Comparison of ENCODE assay signal across 11 mouse cellular contexts in genomic region chr10:127016488-127016887, GRCm38 (mm10). TPM values are rescaled to one million over a fixed set of nuclear protein-coding genes. Genes with fewer than 3 reads are reported as not detected.
DNase-seq lines count a peak whose midpoint lies in the region; ATAC-seq and TF ChIP-seq lines count a peak whose summit lies in the region.
"Had no signal": no experiment of that assay in that cellular context is flagged by ENCODE, and none has a peak within 500 bp of the region (broad histone marks: within the 10 kb centered on the region; RNA-seq: fewer than 3 reads in every experiment).

No protein-coding gene starts in this region.

- peak; percentile 82 for ATAC-seq in granulocyte monocyte progenitor cell, adult 5-6 weeks (replicated peaks; ENCODE audit: poor library complexity, severe bottlenecking)

- intact Hi-C loops in gastrocnemius, postnatal 14 days (cut with DNase I; ENCODE audit: low total_unique reads), result no loop called here

- 62% methylated on average over 5 of the region's 5 CpGs for WGBS in limb, embryonic 10.5 days

- H3K4me1 ChIP-seq in limb, embryonic 10.5 days, result peaks cover 11% of the 10 kb centered on the region

- no peaks in the 10 kb centered on the region for H3K9me3 ChIP-seq in limb, embryonic 10.5 days (replicated peaks)
- H3K9me3 ChIP-seq: megakaryocyte, embryonic 14.5 days had no signal

- H3K36me3 ChIP-seq in limb, embryonic 10.5 days, result 0 out of 2 replicates have a peak, but pooled peaks cover 4% of the 10 kb centered on the region

- DNase-seq in layer of hippocampus, adult 2 months (ENCODE audit: low spot score in 2 of 2), result no peak
- no peak for DNase-seq in layer of hippocampus, postnatal 25 days (ENCODE audit: extremely low spot score in 1 of 2, low spot score in 1 of 2)
- DNase-seq in ES-CJ7 (ENCODE audit: low read depth, low spot score), result peak; percentile 78
- no peak for DNase-seq in limb, embryonic 10.5 days (ENCODE audit: low spot score)
- no peak for DNase-seq in cerebellum, adult 11-12 months
- DNase-seq in gastrocnemius, postnatal 14 days, result no peak
- no peak for DNase-seq in thymus, postnatal 10 days (ENCODE audit: low spot score in 2 of 2)
- DNase-seq: thymus, adult 18-20 months had no signal

- peak; percentile 46 for TF ChIP-seq CTCF in layer of hippocampus, adult 2 months (conservative IDR thresholded peaks at IDR 0.05)

- H3K27me3 ChIP-seq in limb, embryonic 10.5 days (ENCODE audit: low read depth, poor library complexity, severe bottlenecking), result no peaks in the 10 kb centered on the region

- H3K4me3 ChIP-seq in layer of hippocampus, adult 2 months, result no peak overlapping the region
- H3K4me3 ChIP-seq in limb, embryonic 10.5 days, result no peak overlapping the region
- H3K4me3 ChIP-seq: erythroblast, embryonic 14.5 days; megakaryocyte, embryonic 14.5 days had no signal

- H3K27ac ChIP-seq in layer of hippocampus, adult 2 months, result no peak overlapping the region
- 0 out of 2 replicates have a peak overlapping the region, but pooled peaks have one; percentile 10 for H3K27ac ChIP-seq in limb, embryonic 10.5 days

RNA-seq across cellular contexts. Expression of gene Tsfm, which starts 14.2 kb away (rescaled TPM):
- total RNA-seq in layer of hippocampus, adult 2 months (2021), result 10 to 100 TPM; 29.7 to 30.1 TPM
- 10 to 100 TPM; 27.2 to 27.3 TPM for total RNA-seq in layer of hippocampus, postnatal 25 days (2021)
- 32.9 and 52.7 TPM in 2 replicates for total RNA-seq in granulocyte monocyte progenitor cell, adult 5-6 weeks (2014; fragmentation: Nextera tagmentation)
- 33.1 and 41.5 TPM in 2 replicates for total RNA-seq in granulocyte monocyte progenitor cell, adult 5-6 weeks (2017)
- 109 and 114 TPM in 2 replicates for polyA plus RNA-seq in limb, embryonic 10.5 days (2016; fragmentation: Nextera tagmentation; extraction: Ambion mirVana)
- total RNA-seq in gastrocnemius, postnatal 14 days (2021), result 10 to 100 TPM; 24.8 to 27.9 TPM

RNA-seq across cellular contexts. Expression of gene Avil, which starts 16.0 kb away (rescaled TPM):
- under 1 TPM; 0.32 to 0.87 TPM for total RNA-seq in layer of hippocampus, adult 2 months (2021)
- under 1 TPM; 0.47 to 0.69 TPM for total RNA-seq in layer of hippocampus, postnatal 25 days (2021)
- total RNA-seq in granulocyte monocyte progenitor cell, adult 5-6 weeks (2014; fragmentation: Nextera tagmentation), result not detected in 2 replicates
- total RNA-seq in granulocyte monocyte progenitor cell, adult 5-6 weeks (2017), result not detected in 2 replicates
- 0.05 and 0.06 TPM in 2 replicates for polyA plus RNA-seq in limb, embryonic 10.5 days (2016; fragmentation: Nextera tagmentation; extraction: Ambion mirVana)
- under 1 TPM; 0.51 to 0.64 TPM for total RNA-seq in gastrocnemius, postnatal 14 days (2021)

RNA-seq across cellular contexts. Expression of gene Mettl1, which starts 24.7 kb away (rescaled TPM):
- 10 to 100 TPM; 12.7 to 14.0 TPM for total RNA-seq in layer of hippocampus, adult 2 months (2021)
- 10 to 100 TPM in 1 of 2 experiments, 1 to 10 TPM in 1; 8.5 to 12.1 TPM for total RNA-seq in layer of hippocampus, postnatal 25 days (2021)
- total RNA-seq in granulocyte monocyte progenitor cell, adult 5-6 weeks (2014; fragmentation: Nextera tagmentation), result 40.4 and 47.0 TPM in 2 replicates
- total RNA-seq in granulocyte monocyte progenitor cell, adult 5-6 weeks (2017), result 25.8 and 36.7 TPM in 2 replicates
- 60.2 and 64.6 TPM in 2 replicates for polyA plus RNA-seq in limb, embryonic 10.5 days (2016; fragmentation: Nextera tagmentation; extraction: Ambion mirVana)
- 10 to 100 TPM; 11.1 to 14.8 TPM for total RNA-seq in gastrocnemius, postnatal 14 days (2021)

RNA-seq across cellular contexts. Expression of gene Eef1akmt3, which starts 24.8 kb away (rescaled TPM):
- under 1 TPM; 0.12 to 0.20 TPM for total RNA-seq in layer of hippocampus, adult 2 months (2021)
- total RNA-seq in layer of hippocampus, postnatal 25 days (2021), result under 1 TPM; 0.15 to 0.47 TPM
- 0.13 TPM in 1 of 2 replicates, not detected in the other for total RNA-seq in granulocyte monocyte progenitor cell, adult 5-6 weeks (2014; fragmentation: Nextera tagmentation)
- not detected in 2 replicates for total RNA-seq in granulocyte monocyte progenitor cell, adult 5-6 weeks (2017)
- 0.33 and 0.34 TPM in 2 replicates for polyA plus RNA-seq in limb, embryonic 10.5 days (2016; fragmentation: Nextera tagmentation; extraction: Ambion mirVana)
- under 1 TPM; 0.27 to 0.43 TPM for total RNA-seq in gastrocnemius, postnatal 14 days (2021)
- polyA plus RNA-seq: erythroblast, embryonic 14.5 days had no signal

RNA-seq across cellular contexts. Expression of gene Cyp27b1, which starts 31.6 kb away (rescaled TPM):
- total RNA-seq in layer of hippocampus, adult 2 months (2021), result 1 to 10 TPM; 1.0 to 1.1 TPM
- under 1 TPM; 0.27 to 0.80 TPM for total RNA-seq in layer of hippocampus, postnatal 25 days (2021)
- 0.45 TPM in 1 of 2 replicates, not detected in the other for total RNA-seq in granulocyte monocyte progenitor cell, adult 5-6 weeks (2014; fragmentation: Nextera tagmentation)
- 0.69 TPM in 1 of 2 replicates, not detected in the other for total RNA-seq in granulocyte monocyte progenitor cell, adult 5-6 weeks (2017)
- polyA plus RNA-seq in limb, embryonic 10.5 days (2016; fragmentation: Nextera tagmentation; extraction: Ambion mirVana), result 0.11 and 0.24 TPM in 2 replicates
- under 1 TPM; 0.10 to 0.16 TPM for total RNA-seq in gastrocnemius, postnatal 14 days (2021)
- polyA plus RNA-seq: erythroblast, embryonic 14.5 days had no signal
